Mouse (Mus musculus) spleen, postnatal 4 days (tissue): Measurements from ENCODE around the gene Kcng4.

Experiments used
- DNase-seq, 2 experiments: peaks; one replicate each; pipeline ENCODE4 v3.0.0; 2022; ENCODE audit warnings: low spot score in 2 of 2

Gene Kcng4

DNA sequence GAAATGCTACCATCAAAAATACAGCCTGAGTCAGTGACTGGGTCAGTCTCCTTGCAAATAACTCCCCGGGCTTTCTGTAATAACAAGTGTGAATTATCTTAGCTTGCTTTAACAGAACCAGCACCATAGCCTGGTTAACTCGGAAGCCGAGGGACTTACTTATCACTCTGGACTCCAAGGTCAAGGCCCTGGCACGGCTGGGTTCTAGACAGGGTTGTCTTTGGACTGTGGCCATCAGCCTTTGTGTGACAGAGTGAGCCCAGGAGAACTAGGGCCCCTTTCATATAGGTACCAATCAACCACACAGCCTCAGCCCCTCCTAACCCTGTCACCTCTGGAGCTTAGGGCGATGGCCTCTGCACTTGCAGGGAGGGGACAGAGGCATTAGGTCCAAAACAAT, 5.6 kb upstream of the Kcng4 start:
- no peak for DNase-seq

DNA sequence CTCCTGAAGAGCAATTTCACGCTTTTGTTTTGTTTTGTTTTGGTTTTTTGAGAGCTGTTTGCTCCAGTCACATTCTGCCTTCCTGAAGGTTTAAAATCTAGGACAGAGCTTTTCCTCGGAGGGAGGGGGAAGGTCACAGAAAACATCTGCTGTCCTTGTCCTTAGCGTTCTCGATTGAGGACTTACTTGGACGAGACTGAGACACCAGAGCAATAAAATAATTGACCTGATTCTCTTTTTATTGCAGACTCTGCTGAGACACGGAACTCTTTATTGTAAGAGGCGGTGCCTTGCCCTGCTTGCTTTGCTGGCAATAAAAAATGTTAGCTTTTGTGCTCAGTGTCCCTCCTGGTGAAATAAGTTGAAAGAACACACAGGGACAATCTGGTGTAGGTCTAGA, 4.3 kb upstream of the Kcng4 start:
- DNase-seq = no peak

- no peak for DNase-seq
Measured at GRCm38 (mm10) chr8:119638261-119638660, 2.8 kb upstream of the Kcng4 start.

GRCm38 (mm10) chr8:119637381-119637780, 1.9 kb upstream of the Kcng4 start:
- no peak for DNase-seq

DNA sequence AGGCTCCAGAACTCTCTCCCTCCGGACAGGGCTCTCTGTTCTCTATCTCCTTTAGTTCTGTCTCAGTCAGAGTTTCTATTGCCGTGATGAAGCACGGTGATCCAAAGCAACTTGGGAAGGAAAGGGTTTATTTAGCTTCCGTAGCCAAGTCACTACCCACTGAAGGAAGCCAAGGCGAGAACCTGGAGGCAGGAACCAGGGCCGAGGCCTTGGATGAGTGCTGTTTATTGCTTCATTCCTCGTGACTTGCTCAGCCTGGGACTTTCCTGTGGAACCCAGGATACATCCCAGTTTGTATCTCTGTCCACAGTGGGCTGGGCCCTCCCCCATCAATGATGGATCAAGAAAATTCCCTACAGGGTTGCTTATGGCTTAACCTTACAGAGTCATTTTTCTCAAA, 1.3 kb upstream of the Kcng4 start:
- no peak for DNase-seq

DNA sequence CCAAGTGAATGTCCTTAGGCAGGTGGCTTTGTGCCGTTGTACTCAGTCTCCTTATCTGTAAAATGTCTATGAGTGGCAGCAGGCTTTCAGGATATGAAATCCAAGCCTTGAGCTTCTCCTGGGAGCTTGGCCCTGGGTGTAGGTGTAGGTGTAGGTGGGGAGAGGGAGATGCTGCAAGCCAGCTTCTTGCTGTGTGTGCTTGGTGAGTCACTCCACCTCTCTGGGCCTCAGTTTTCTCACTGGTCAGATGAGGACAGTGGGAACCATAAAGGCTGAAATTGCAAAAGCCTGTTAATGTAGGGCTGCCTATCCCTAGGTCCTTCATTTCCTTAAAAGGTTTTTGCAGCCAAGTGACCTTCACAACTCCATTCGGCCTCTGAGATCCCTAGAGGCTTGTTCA, 478 bp upstream of the Kcng4 start:
- DNase-seq = no peak

DNA sequence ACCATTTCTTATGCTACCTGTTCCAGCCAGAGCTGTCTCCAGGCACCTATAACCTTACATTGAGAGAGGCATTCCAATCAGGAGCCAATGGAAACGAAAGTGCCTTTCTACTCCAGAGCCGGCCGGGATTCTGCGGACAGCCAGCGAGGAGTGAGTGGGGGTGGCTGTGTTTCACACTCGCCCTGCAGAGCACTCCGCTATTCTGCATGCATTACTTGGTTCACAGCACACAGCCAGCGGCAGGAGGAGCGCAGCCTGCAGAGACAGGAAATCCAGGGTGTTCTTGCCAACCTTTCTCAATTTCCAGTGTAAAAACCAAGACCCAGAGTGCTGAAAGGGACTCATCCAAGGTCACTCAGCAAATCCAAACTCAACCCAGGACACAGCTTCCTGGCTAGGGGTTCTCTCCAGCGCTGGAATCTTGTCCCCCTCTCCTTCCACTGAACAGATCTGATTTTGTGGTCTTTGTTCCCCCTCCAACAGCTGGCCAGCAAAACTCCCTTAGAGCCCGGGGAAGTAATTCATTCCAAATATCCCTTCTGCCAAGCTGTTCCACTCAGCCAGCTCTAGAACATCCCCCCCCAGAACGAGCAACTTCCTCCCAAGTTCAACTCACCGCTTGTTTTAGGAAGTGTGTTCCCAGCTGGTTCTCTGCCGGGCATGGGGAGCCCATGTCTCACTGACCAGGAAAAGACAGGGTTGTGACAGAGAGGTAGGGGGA, 704 bp downstream of the Kcng4 start:
- DNase-seq = no peak

DNA sequence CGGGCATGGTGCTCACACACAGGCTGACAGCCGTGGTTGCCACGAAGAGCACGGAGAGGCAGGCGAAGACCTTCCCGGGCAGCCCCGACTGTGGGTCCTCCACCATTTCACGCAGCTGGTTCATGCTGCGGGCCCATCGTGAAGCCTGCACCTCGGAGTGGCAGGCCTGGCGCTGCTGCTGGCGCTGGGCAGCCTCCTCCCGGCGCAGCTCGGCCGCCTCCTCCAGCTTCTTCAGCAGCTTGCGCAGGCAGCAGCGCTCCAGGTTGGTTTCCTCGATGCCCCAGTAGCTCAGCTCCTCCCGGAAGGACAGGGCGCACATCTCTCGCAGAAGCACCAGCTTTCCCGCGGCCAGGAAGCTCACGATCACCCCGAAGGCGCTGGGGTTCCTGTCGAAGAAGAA, 2.6 kb downstream of the Kcng4 start:
- DNase-seq = no peak

- DNase-seq = no peak
Measured at GRCm38 (mm10) chr8:119632246-119632645, 3.2 kb downstream of the Kcng4 start.

- no peak for DNase-seq
Measured at GRCm38 (mm10) chr8:119630841-119631240, 4.6 kb downstream of the Kcng4 start.

DNA sequence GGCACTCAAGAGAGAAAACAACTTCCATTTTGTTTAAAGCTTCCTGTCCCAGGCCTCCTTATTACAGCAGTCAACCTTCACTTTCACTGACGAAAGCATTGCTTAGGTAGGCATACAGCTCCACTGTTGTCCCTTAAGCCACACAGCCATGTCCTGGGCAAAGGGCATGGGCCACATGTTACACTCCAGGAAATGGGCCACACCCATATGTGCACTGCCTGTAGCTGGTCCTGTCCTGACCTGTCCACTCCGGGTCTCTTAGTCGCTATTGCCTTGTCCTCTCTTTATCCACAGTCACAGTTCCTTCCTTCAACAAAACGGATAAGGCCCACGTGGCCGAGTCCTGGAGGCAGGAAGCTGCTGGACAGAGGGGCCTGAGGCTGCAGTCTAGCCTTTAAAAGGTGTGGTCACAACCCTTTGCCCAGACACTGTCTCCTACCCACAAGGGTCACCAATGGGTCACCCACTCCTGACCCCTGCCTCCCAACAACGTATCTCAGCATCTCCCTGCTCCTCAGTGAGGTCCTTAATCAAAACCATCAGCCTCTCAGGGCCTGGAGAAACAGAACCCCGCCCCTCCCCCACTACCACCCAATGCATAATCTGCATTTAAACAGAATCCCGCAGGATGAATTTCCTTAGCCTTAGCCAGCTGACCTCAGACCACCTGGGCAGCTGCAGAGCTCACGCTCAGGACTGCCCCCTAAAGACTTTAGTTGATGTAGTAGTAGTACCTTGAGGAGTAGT, 7.7 kb downstream of the Kcng4 start:
- no peak for DNase-seq

GRCm38 (mm10) chr8:119627199-119627598, 8.3 kb downstream of the Kcng4 start:
- no peak for DNase-seq

DNA sequence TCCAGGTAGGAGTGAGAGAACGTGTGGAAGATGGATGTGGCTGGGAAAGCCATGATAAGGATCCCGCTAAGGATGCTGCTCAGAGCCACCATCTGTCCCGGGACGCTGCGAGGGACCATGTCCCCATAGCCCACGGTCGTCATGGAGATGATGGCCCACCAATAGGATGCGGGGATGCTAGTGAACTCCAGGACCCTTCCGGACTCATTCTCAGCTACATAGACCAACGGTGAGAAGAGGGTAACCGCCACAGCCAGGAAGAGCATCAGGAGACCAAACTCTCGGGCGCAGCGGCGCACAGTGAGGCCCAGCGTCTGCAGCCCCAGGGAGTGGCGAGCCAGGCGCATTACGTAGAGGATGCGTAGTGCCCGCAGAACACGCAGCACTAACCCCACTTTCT, 9.7 kb downstream of the Kcng4 start:
- DNase-seq = no peak

GRCm38 (mm10) chr8:119624916-119625315, 10.6 kb downstream of the Kcng4 start:
- DNase-seq = no peak

- no peak for DNase-seq
Measured at GRCm38 (mm10) chr8:119623744-119624143, 11.7 kb downstream of the Kcng4 start.

GRCm38 (mm10) chr8:119623061-119623460, 12.4 kb downstream of the Kcng4 start:
- DNase-seq = no peak

- DNase-seq = no peak
Measured at GRCm38 (mm10) chr8:119622555-119622954, 12.9 kb downstream of the Kcng4 start.

DNA sequence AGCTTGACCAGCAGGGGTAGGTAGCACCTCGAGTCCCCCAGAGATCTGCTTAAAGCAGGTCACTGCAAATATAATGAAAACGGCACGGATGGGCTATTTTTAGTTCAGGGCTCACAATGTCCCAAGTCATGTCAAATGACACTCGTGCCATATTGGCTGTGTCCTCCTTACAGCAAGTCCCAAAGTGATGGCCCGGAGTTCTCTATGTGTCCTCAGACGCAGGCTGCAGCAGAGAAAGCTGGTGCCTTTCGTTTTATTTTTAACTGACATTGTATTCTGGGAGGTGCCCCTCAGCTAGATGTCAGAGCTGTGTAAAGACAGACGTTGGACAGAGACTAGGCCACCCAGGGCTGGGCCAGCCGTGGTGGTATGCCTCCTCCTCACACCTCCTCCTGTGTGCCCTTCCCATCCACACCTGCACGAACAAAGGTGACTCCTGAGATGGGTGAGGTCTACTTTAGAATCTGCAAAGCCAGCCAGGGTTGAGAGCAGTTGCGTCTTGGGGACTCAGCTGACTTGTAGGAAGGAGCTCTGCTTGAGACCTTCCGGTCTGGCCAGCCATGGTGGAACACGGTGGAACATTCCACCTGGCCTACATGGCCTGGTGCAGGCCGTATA, 14.5 kb downstream of the Kcng4 start:
- DNase-seq = no peak

DNA sequence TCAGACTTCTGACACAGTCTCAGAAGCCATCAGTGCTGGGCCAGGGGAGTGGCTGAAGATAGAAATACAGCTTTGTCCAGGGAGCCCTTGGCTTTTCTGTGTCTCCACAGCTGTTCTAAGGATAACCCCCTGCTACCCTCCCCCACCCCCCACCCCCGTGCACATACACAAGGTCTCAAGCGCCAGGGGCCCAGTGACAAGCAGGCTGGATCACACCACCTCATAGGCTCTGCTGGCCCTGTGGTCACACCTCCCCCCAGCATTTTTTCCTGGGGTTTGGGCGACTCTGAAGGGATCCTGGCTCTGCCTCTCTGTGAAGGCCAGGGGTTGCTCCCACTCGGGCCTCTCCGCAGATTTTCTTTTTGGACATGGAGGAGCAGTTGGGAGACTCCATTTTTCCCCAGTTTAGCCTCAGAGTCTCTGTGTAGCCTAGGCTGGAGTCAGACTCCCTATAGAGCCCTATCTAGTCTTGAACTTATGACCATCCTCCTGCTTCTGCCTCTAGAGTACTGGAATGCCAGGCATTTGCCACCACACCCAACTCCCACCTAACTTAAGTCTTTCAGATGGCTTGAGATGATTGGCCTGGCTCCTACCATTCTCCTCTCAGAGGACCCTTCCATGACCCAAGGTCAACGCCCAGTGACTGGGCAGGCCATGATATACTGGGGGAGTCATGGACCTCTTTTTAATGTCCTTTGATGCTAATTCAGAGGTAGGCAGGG, 15.2 kb downstream of the Kcng4 start:
- DNase-seq = no peak

DNA sequence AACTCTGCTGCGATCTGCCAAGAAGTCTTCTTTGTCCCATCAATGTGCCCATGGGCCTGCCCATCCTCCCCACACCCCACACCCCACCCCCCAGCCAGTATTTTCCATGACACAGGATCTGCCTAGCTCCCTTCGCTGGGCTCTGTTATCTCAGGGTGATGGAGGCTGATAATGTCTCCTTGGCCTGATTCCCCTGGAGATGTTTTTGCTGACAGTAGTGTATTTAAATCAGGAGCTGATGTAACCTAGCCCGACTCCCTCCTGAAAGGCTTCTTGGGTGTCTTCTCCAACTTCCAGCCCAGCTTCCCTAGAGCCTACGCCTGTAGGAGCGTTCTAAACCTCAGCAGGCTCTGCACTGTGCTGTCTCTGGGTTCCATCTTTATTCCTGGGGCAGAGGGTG, 16.6 kb downstream of the Kcng4 start:
- no peak for DNase-seq

DNA sequence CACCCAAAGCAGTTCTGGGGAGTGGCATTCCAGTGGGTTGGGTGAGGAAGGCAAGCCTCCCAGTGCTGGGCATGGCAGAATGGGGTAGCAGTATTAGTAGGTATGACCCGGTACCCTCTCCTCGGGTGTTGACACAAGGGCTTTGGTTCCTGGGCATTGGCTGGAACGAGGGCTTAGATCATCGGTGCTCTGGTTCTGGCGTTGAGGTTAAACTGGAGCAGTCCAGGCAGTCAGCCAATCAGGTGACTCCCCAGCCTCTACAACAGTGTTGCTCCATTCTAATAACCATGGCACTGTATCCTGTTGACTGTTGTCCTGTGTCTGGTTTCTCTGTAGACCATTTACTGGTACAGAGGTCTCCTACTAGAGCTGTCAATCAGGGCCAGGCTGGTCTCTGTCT, 17.9 kb downstream of the Kcng4 start:
- DNase-seq = no peak

GRCm38 (mm10) chr8:119616811-119617210, 18.7 kb downstream of the Kcng4 start:
- no peak for DNase-seq
